Mouse (Mus musculus): ENCODE measurements at regions not wholly inside any gene's neighbourhood (a gene's known extent, or its start where the extent isn't known, plus 50 kb on each side); places are given as distances from the start of the nearest gene placed in this dataset.

GRCm38 (mm10) chr6:140308641-140309040 lies 115.2 kb upstream of the Plekha5 start:
- no peak overlapping the region for H3K27ac ChIP-seq (ENCODE audit: low read depth)
- ATAC-seq (replicated peaks; ENCODE audit: low FRiP score, low TSS enrichment, low read depth): no peak
- no peaks in the 10 kb centered on the region for H3K4me1 ChIP-seq (replicated peaks; ENCODE audit: control insufficient read depth, insufficient read depth, low read length)
- no peak overlapping the region for H3K9ac ChIP-seq (ENCODE audit: low read length)
- no peaks in the 10 kb centered on the region for H3K36me3 ChIP-seq (ENCODE audit: control insufficient read depth, insufficient read depth, low read length)
- no peak overlapping the region for H3K4me2 ChIP-seq (ENCODE audit: low read length)
- H3K27me3 ChIP-seq (replicated peaks; ENCODE audit: control insufficient read depth, insufficient read depth, low read length): no peaks in the 10 kb centered on the region
- H3K9me3 ChIP-seq (ENCODE audit: control insufficient read depth, low read length): no peaks in the 10 kb centered on the region
- H3K4me3 ChIP-seq (ENCODE audit: low read depth, low read length): no peak overlapping the region
- no peak for DNase-seq (ENCODE audit: low spot score)
- 94% methylated on average over 11 of the region's 11 CpGs for WGBS

GRCm38 (mm10) chr6:140306811-140307558 lies 116.9 kb upstream of the Plekha5 start:
- ATAC-seq (replicated peaks; ENCODE audit: low FRiP score, low TSS enrichment, low read depth) (no peak), DNase-seq (ENCODE audit: low spot score) (no peak)
- Histone ChIP-seq H3K9ac (ENCODE audit: low read length) (no peak overlapping the region), H3K4me2 (ENCODE audit: low read length) (no peak overlapping the region), H3K9me3 (ENCODE audit: control insufficient read depth, low read length) (no peaks in the 10 kb centered on the region), H3K36me3 (ENCODE audit: control insufficient read depth, insufficient read depth, low read length) (no peaks in the 10 kb centered on the region), H3K27me3 (replicated peaks; ENCODE audit: control insufficient read depth, insufficient read depth, low read length) (no peaks in the 10 kb centered on the region), H3K4me3 (ENCODE audit: low read depth, low read length) (no peak overlapping the region), H3K4me1 (replicated peaks; ENCODE audit: control insufficient read depth, insufficient read depth, low read length) (no peaks in the 10 kb centered on the region), H3K27ac (ENCODE audit: low read depth) (no peak overlapping the region)
- WGBS: 83% methylated on average over 6 of the region's 6 CpGs

GRCm38 (mm10) chr6:140304105-140304504 lies 119.7 kb upstream of the Plekha5 start:
- H3K27ac ChIP-seq (ENCODE audit: low read depth): no peak overlapping the region
- no peak overlapping the region for H3K4me2 ChIP-seq (ENCODE audit: low read length)
- 74% methylated on average over 5 of the region's 5 CpGs for WGBS
- peaks cover 12% of the 10 kb centered on the region for H3K4me1 ChIP-seq (replicated peaks; ENCODE audit: control insufficient read depth, insufficient read depth, low read length)
- ATAC-seq (replicated peaks; ENCODE audit: low FRiP score, low TSS enrichment, low read depth): no peak
- no peak for DNase-seq (ENCODE audit: low spot score)
- H3K9me3 ChIP-seq (ENCODE audit: control insufficient read depth, low read length): no peaks in the 10 kb centered on the region
- no peaks in the 10 kb centered on the region for H3K27me3 ChIP-seq (replicated peaks; ENCODE audit: control insufficient read depth, insufficient read depth, low read length)
- no peak overlapping the region for H3K9ac ChIP-seq (ENCODE audit: low read length)
- no peaks in the 10 kb centered on the region for H3K36me3 ChIP-seq (ENCODE audit: control insufficient read depth, insufficient read depth, low read length)
- H3K4me3 ChIP-seq (ENCODE audit: low read depth, low read length): no peak overlapping the region

- no peaks in the 10 kb centered on the region for H3K9me3 ChIP-seq (ENCODE audit: control insufficient read depth, low read length)
- DNase-seq (ENCODE audit: low spot score) (peak; percentile 68), ATAC-seq (replicated peaks; ENCODE audit: low FRiP score, low TSS enrichment, low read depth) (peak; percentile 66; the same call in 1 of the 2 replicates)
- no peak overlapping the region for H3K4me2 ChIP-seq (ENCODE audit: low read length)
- no peak overlapping the region for H3K9ac ChIP-seq (ENCODE audit: low read length)
- peaks cover 12% of the 10 kb centered on the region for H3K4me1 ChIP-seq (replicated peaks; ENCODE audit: control insufficient read depth, insufficient read depth, low read length)
- H3K27ac ChIP-seq (ENCODE audit: low read depth): peak overlapping the region; percentile 47; the same call in 1 of the 2 replicates
- no peaks in the 10 kb centered on the region for H3K36me3 ChIP-seq (ENCODE audit: control insufficient read depth, insufficient read depth, low read length)
- 31% methylated on average over 7 of the region's 7 CpGs for WGBS
- H3K4me3 ChIP-seq (ENCODE audit: low read depth, low read length): no peak overlapping the region
- no peaks in the 10 kb centered on the region for H3K27me3 ChIP-seq (replicated peaks; ENCODE audit: control insufficient read depth, insufficient read depth, low read length)
Observed at GRCm38 (mm10) chr6:140300470-140301145, 123.2 kb upstream of the Plekha5 start.

GRCm38 (mm10) chr6:140299653-140300052 lies 124.2 kb upstream of the Plekha5 start:
- Histone ChIP-seq H3K9ac (ENCODE audit: low read length) (no peak overlapping the region), H3K9me3 (ENCODE audit: control insufficient read depth, low read length) (no peaks in the 10 kb centered on the region), H3K36me3 (ENCODE audit: control insufficient read depth, insufficient read depth, low read length) (no peaks in the 10 kb centered on the region), H3K27ac (ENCODE audit: low read depth) (peak overlapping the region; percentile 47; the same call in 1 of the 2 replicates), H3K4me2 (ENCODE audit: low read length) (no peak overlapping the region), H3K4me3 (ENCODE audit: low read depth, low read length) (no peak overlapping the region), H3K27me3 (replicated peaks; ENCODE audit: control insufficient read depth, insufficient read depth, low read length) (no peaks in the 10 kb centered on the region), H3K4me1 (replicated peaks; ENCODE audit: control insufficient read depth, insufficient read depth, low read length) (peaks cover 12% of the 10 kb centered on the region)
- WGBS: 32% methylated on average over 7 of the region's 7 CpGs
- ATAC-seq (replicated peaks; ENCODE audit: low FRiP score, low TSS enrichment, low read depth) (peak; percentile 63; the same call in 1 of the 2 replicates), DNase-seq (ENCODE audit: low spot score) (no peak)

- ATAC-seq (replicated peaks; ENCODE audit: low FRiP score, low TSS enrichment, low read depth) (no peak), DNase-seq (ENCODE audit: low spot score) (no peak)
- peaks cover 12% of the 10 kb centered on the region for H3K4me1 ChIP-seq (replicated peaks; ENCODE audit: control insufficient read depth, insufficient read depth, low read length)
- H3K9me3 ChIP-seq (ENCODE audit: control insufficient read depth, low read length): no peaks in the 10 kb centered on the region
- H3K4me3 ChIP-seq (ENCODE audit: low read depth, low read length): no peak overlapping the region
- 73% methylated on average over 14 of the region's 14 CpGs for WGBS
- no peak overlapping the region for H3K9ac ChIP-seq (ENCODE audit: low read length)
- H3K27ac ChIP-seq (ENCODE audit: low read depth): no peak overlapping the region
- no peaks in the 10 kb centered on the region for H3K27me3 ChIP-seq (replicated peaks; ENCODE audit: control insufficient read depth, insufficient read depth, low read length)
- H3K4me2 ChIP-seq (ENCODE audit: low read length): no peak overlapping the region
- no peaks in the 10 kb centered on the region for H3K36me3 ChIP-seq (ENCODE audit: control insufficient read depth, insufficient read depth, low read length)
Observed at GRCm38 (mm10) chr6:140297969-140298554, 125.8 kb upstream of the Plekha5 start.

- H3K36me3 ChIP-seq (ENCODE audit: control insufficient read depth, insufficient read depth, low read length): no peaks in the 10 kb centered on the region
- no peak for ATAC-seq (replicated peaks; ENCODE audit: low FRiP score, low TSS enrichment, low read depth)
- H3K4me2 ChIP-seq (ENCODE audit: low read length): no peak overlapping the region
- H3K9ac ChIP-seq (ENCODE audit: low read length): no peak overlapping the region
- H3K27ac ChIP-seq (ENCODE audit: low read depth): no peak overlapping the region
- H3K9me3 ChIP-seq (ENCODE audit: control insufficient read depth, low read length): no peaks in the 10 kb centered on the region
- peaks cover 12% of the 10 kb centered on the region for H3K4me1 ChIP-seq (replicated peaks; ENCODE audit: control insufficient read depth, insufficient read depth, low read length)
- DNase-seq (ENCODE audit: low spot score): no peak
- H3K4me3 ChIP-seq (ENCODE audit: low read depth, low read length): no peak overlapping the region
- WGBS: 79% methylated on average over 6 of the region's 6 CpGs
- no peaks in the 10 kb centered on the region for H3K27me3 ChIP-seq (replicated peaks; ENCODE audit: control insufficient read depth, insufficient read depth, low read length)
Observed at GRCm38 (mm10) chr6:140297561-140297960, 126.3 kb upstream of the Plekha5 start.

GRCm38 (mm10) chr6:140290109-140290508 lies 133.7 kb upstream of the Plekha5 start:
- DNase-seq (ENCODE audit: low spot score): no peak
- WGBS: 67% methylated on average over 12 of the region's 13 CpGs
- H3K9ac ChIP-seq (ENCODE audit: low read length): no peak overlapping the region
- H3K4me3 ChIP-seq (ENCODE audit: low read depth, low read length): no peak overlapping the region
- H3K4me1 ChIP-seq (replicated peaks; ENCODE audit: control insufficient read depth, insufficient read depth, low read length): peaks cover 6% of the 10 kb centered on the region; the same call in 1 of the 2 replicates
- no peaks in the 10 kb centered on the region for H3K27me3 ChIP-seq (replicated peaks; ENCODE audit: control insufficient read depth, insufficient read depth, low read length)
- no peaks in the 10 kb centered on the region for H3K36me3 ChIP-seq (ENCODE audit: control insufficient read depth, insufficient read depth, low read length)
- no peak overlapping the region for H3K4me2 ChIP-seq (ENCODE audit: low read length)
- no peaks in the 10 kb centered on the region for H3K9me3 ChIP-seq (ENCODE audit: control insufficient read depth, low read length)
- ATAC-seq (replicated peaks; ENCODE audit: low FRiP score, low TSS enrichment, low read depth): no peak
- no peak overlapping the region for H3K27ac ChIP-seq (ENCODE audit: low read depth)
